Mouse (Mus musculus) left cerebral cortex, postnatal 14 days (tissue): ENCODE results near the gene Unc5c. TPM values are rescaled to one million over a fixed set of nuclear protein-coding genes. Genes with fewer than 3 reads are reported as not detected.

Source experiments
- DNase-seq, 2 experiments: peaks; one replicate each; pipeline ENCODE4 v3.0.0; 2021 to 2022; ENCODE audit warnings: low spot score in 2 of 2, mixed read lengths in 1 of 2
- intact Hi-C: fragments of 180-260 bp; cut with DNase I; formaldehyde crosslinking; loops from one replicate; pipeline ENCODE4 v1.15.1; 2025
- total RNA-seq, 2 experiments: library from RNA; stranded (reverse); gene quantifications; 2 replicates each; pipeline ENCODE4 v1.2.3; 2021

Unc5c gene
- total RNA-seq, 2 experiments from 2014 or later = 30.7 to 31.7 TPM

GRCm38 (mm10) chr3:141660065-141661062, 195.3 kb downstream of the Unc5c start:
- intact Hi-C loops = no loop called here
- no peak for DNase-seq

DNA sequence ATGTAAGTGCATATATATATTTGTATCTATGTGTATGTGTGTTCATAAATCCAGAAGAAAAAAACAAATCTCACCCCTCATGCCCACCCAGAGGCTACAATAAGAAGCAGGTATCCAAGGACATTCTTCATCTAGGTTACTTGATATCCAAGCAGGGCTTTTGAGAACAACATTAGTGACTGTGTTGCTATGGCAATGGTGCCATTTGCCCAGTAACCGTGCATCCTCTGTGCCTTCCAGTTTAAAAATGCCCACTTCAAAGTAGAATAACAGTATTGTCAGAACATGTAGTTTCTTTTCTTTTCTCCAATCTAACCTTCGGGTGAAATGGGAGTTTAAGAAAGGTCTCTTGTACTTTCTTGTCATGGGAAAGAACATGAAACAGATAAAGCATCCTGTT, 224.1 kb downstream of the Unc5c start:
- intact Hi-C loops = no loop called here
- peak in 1 of 2 experiments; percentile 26 for DNase-seq

DNA sequence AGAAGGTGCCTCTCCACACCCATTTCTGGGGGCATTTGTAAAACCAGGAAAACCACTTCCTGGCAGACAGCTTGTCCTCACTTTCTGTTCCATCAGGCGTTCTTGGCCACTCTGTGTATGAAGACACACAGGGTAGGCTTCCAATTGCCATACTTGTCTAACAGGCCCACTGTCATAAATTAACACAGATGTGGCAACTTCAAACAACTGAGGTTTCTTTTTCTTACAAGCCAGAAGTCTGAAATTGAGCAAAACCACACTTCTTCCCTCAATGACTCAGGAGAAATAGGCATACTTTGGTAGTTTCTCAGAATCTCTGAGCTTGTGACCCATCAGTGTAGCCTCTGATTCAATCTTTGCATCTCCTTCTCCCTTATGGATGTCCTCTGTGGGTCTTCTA, 225.7 kb downstream of the Unc5c start:
- intact Hi-C loops = no loop called here
- no peak for DNase-seq

GRCm38 (mm10) chr3:141691418-141691817, 226.4 kb downstream of the Unc5c start:
- no peak for DNase-seq
- intact Hi-C loops = no loop called here

DNA sequence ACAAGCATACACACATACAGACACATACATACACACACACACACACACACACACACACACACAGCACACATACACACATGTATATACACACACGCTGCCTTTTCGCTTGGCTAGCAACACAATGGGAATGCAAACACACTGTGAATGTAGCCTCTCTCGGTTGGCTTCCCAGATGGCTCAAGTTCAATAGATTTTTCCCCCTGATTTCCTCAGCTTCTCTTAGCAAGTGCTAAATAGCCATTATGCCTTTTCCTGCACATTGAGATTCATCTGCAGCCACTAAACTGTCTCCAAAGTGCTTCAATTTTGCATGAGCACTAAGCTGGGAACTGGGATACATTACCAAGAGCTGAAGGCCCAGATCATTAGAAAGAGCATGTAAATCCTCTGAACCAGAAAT, 226.8 kb downstream of the Unc5c start:
- DNase-seq = no peak
- intact Hi-C loops = no loop called here

DNA sequence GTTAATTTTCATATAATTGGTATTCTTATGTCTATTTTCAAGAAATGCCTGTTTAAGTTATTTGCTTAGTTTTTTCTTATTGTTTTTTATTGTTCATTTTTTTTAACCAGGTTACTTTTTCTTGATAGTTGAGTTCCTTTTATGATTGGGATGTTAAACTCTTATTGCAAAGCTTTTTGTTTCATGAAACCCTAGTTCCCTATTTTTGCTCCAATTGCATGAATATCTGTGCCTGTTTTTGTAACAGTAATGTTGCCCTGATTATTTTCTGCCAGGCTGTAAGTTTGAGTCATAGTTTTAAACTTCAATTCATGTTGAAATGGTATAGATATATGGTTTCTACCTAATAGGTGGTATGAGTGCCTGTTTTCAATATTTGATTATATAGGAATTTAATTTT, 234.2 kb downstream of the Unc5c start:
- intact Hi-C loops = no loop called here
- no peak for DNase-seq

- intact Hi-C loops = no loop called here
- DNase-seq = no peak
Observed at GRCm38 (mm10) chr3:141701381-141701909, 236.4 kb downstream of the Unc5c start.

- intact Hi-C loops = no loop called here
- DNase-seq = no peak
Observed at GRCm38 (mm10) chr3:141711601-141712000, 246.6 kb downstream of the Unc5c start.

- intact Hi-C loops = no loop called here
- DNase-seq = no peak
Observed at GRCm38 (mm10) chr3:141716371-141716770, 251.4 kb downstream of the Unc5c start.

DNA sequence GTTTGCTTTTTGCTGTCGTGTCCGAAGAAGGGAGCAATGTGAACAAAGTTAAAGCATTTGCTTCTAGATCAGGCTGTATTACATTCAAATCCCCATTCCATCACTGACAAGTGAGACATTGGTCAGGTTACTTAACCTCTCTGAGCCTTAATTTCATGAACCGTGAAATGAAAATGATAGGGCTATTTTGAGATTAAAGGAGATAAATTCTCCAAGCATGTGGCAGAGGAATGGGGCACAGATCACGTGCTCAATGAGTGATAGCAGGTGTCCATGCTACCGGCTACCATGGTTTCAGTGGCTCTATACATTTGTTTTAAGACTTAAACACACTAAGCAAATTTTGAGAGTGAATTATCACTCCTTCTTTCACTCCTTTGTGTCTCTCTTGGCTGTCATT, 254.0 kb downstream of the Unc5c start:
- intact Hi-C loops = no loop called here
- DNase-seq = no peak

DNA sequence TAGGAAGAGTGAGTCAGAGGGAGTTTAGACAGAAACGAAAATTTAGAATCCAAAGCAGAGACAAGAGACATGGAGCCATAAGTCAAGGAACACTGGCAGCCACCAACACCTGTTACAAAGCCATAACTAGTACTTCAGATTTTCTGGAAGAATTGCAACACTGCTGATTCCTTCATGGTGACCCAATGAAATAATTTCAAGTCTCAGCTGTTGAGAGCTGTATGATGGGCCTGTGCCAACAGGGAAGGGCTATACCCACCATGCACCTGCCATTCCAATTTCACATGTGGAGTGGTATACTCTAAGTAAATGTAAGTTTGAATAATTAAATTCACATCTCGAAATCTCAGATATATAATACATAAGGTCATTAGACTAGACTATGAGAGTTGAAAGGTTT, 259.5 kb downstream of the Unc5c start:
- no peak for DNase-seq

GRCm38 (mm10) chr3:141725432-141725831, 260.4 kb downstream of the Unc5c start:
- intact Hi-C loops = no loop called here
- no peak for DNase-seq

More for the DNA sequence above, 259.5 kb downstream of the Unc5c start:
- intact Hi-C loops = no loop called here

DNA sequence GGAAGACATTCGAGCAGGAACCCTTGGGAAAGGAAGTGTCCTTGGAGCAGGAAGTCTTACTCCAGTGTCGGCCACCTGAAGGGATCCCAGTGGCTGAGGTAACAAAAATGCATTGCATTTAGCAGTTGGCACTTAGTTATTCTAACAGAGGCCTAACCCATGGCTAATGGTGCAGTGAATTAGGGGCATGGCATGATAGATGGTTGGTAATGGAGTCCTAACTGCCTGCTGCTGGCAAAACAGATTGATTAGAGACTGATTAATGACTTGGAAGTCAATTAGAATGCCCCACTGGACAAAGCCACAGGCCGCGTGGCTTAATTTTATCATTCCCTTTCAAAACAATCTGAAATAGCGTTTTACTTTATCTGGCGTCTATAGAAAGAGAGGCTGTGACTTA, 268.8 kb downstream of the Unc5c start:
- intact Hi-C loops = no loop called here
- DNase-seq = no peak

GRCm38 (mm10) chr3:141735285-141735684, 270.3 kb downstream of the Unc5c start:
- peak in 1 of 2 experiments; percentile 20 for DNase-seq
- intact Hi-C loops = no loop called here

DNA sequence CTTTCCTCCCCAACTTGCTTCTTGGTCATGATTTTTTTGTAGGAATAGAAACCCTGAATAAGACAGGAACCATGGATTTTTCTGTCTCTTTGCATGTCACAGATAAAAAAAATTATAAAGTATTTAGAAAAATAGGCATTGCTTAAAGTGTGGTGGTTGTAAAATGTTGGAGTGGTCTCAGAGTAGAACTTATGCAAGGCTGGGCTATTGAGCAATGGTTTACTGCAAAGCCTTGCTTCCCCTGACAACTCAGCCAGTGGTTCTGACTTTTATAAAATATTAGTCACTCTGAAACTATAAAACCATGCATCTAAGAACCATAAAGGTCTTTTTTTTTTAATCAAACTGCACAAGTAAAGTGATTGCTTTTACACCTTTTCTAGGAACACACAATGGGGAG, 280.3 kb downstream of the Unc5c start:
- no peak for DNase-seq
- intact Hi-C loops = no loop called here

GRCm38 (mm10) chr3:141748694-141749381, 283.8 kb downstream of the Unc5c start:
- no peak for DNase-seq
- intact Hi-C loops = no loop called here

DNA sequence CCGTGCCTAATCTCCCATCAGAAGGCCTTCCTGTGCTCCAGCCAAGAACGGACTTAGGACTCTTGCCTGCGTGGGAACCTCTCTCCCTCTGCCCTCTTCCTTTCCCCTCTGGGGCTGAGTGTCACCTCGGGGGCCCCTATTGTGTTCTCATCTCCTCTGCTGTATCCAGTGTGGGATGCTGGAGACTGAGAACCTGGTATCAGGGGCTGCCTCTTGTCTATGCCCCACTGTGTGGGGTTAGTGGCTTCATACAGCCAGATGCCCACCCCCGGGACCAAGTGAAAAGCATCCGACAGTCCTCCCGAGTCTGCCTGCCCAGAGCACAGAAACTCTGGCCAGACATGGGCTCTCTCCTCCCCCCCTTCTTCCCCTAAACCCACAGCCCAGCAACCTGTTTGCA, 287.2 kb downstream of the Unc5c start:
- intact Hi-C loops = no loop called here

DNA sequence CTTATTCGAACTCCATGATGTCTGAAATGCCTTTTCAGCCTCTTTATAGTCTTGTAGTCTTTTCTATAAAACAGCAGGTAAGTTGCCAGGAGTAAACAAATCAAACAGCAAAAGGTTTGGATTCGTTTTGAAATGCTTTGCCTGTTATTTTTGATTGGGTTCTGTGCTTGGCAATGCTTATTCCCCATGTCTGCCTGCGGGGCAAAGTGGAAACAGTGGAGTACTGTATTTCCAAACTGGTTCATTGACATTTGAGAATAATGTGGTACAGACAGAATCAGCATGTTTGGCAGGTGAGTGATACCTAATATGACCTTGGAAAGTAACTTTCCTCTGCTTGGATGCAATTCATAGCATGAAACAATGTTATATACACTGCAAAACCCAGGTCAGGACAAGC, 292.2 kb downstream of the Unc5c start:
- intact Hi-C loops = no loop called here
- no peak for DNase-seq

More for the DNA sequence above, 287.2 kb downstream of the Unc5c start:
- no peak for DNase-seq

- intact Hi-C loops = no loop called here
- DNase-seq = no peak
Observed at GRCm38 (mm10) chr3:141778411-141778919, 313.4 kb downstream of the Unc5c start.

GRCm38 (mm10) chr3:141779186-141779585, 314.2 kb downstream of the Unc5c start:
- intact Hi-C loops = no loop called here
- DNase-seq = no peak
